Mouse (Mus musculus): ENCODE measurements around the gene Ehd3. TPM values are rescaled to one million over a fixed set of nuclear protein-coding genes. Genes with fewer than 3 reads are reported as not detected.
A peak's percentile ranks its signal among the peaks of the same experiment; 100 is the strongest.
"Not testable (repeated sequence)": the region's sequence is repeated elsewhere in the genome, so short reads cannot be mapped to it uniquely, and the experiment has no call there.

Ehd3 gene
- polyA plus RNA-seq, 1 experiment from 2014 or later, result 3.1 TPM

DNA sequence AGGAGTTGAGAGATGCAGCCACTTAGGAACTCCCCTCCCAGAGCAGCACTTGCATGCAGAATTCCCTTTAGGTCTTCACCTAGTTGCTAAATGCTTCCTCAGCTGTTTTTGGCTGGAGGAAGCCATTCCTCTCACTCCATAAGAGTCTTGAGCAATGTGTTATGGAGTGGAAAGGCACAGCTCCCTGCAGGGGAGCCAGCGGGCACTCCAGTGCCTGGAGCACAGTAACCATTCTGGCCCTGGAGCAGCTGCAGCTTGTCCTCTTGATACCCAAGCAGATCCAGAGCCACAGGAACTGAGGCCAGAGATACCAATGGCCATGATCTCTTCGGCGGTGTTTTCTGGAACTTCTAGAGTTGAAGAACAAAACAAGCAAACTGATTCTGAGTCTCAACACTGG, 32.7 kb downstream of the Ehd3 start:
- no peak for ATAC-seq (replicated peaks; ENCODE audit: extremely low read depth, insufficient read depth, low FRiP score)
- no peak overlapping the region for H3K27ac ChIP-seq (ENCODE audit: low read length)
- no peaks in the 10 kb centered on the region for H3K36me3 ChIP-seq (ENCODE audit: control insufficient read depth, insufficient read depth)
- no peak overlapping the region for H3K9ac ChIP-seq (ENCODE audit: low read length)
- no peak overlapping the region for H3K4me3 ChIP-seq (ENCODE audit: low read length)
- H3K27me3 ChIP-seq (ENCODE audit: control insufficient read depth, insufficient read depth, low read length), result no peaks in the 10 kb centered on the region
- H3K4me1 ChIP-seq (ENCODE audit: control insufficient read depth, insufficient read depth, low read length), result peaks cover 11% of the 10 kb centered on the region
- no peak overlapping the region for H3K4me2 ChIP-seq (ENCODE audit: low read depth, low read length)
- no peaks in the 10 kb centered on the region for H3K9me3 ChIP-seq (replicated peaks; ENCODE audit: control insufficient read depth, low read length)
- 86% methylated on average over 3 of the region's 3 CpGs for WGBS

GRCm38 (mm10) chr17:73837244-73837643, 33.3 kb downstream of the Ehd3 start:
- Histone ChIP-seq H3K36me3 (ENCODE audit: control insufficient read depth, insufficient read depth) (no peaks in the 10 kb centered on the region), H3K4me1 (ENCODE audit: control insufficient read depth, insufficient read depth, low read length) (peaks cover 11% of the 10 kb centered on the region), H3K27me3 (ENCODE audit: control insufficient read depth, insufficient read depth, low read length) (no peaks in the 10 kb centered on the region), H3K27ac (ENCODE audit: low read length) (no peak overlapping the region), H3K9me3 (replicated peaks; ENCODE audit: control insufficient read depth, low read length) (no peaks in the 10 kb centered on the region), H3K9ac (ENCODE audit: low read length) (no peak overlapping the region), H3K4me3 (ENCODE audit: low read length) (no peak overlapping the region), H3K4me2 (ENCODE audit: low read depth, low read length) (no peak overlapping the region)
- 75% methylated on average over 4 of the region's 4 CpGs for WGBS
- ATAC-seq (replicated peaks; ENCODE audit: extremely low read depth, insufficient read depth, low FRiP score), result no peak

GRCm38 (mm10) chr17:73839086-73839835, 35.3 kb downstream of the Ehd3 start:
- Histone ChIP-seq H3K4me1 (ENCODE audit: control insufficient read depth, insufficient read depth, low read length) (peaks cover 11% of the 10 kb centered on the region), H3K27me3 (ENCODE audit: control insufficient read depth, insufficient read depth, low read length) (no peaks in the 10 kb centered on the region), H3K4me3 (ENCODE audit: low read length) (no peak overlapping the region), H3K9me3 (replicated peaks; ENCODE audit: control insufficient read depth, low read length) (no peaks in the 10 kb centered on the region), H3K27ac (ENCODE audit: low read length) (peak overlapping the region; percentile 15; the same call in 1 of the 2 replicates), H3K9ac (ENCODE audit: low read length) (no peak overlapping the region), H3K36me3 (ENCODE audit: control insufficient read depth, insufficient read depth) (no peaks in the 10 kb centered on the region), H3K4me2 (ENCODE audit: low read depth, low read length) (no peak overlapping the region)
- 32% methylated on average over 3 of the region's 3 CpGs for WGBS
- no peak for ATAC-seq (replicated peaks; ENCODE audit: extremely low read depth, insufficient read depth, low FRiP score)

- not testable (repeated sequence) for H3K4me3 ChIP-seq (ENCODE audit: low read length); H3K9ac ChIP-seq (ENCODE audit: low read length); H3K4me2 ChIP-seq (ENCODE audit: low read depth, low read length); H3K9me3 ChIP-seq (replicated peaks; ENCODE audit: control insufficient read depth, low read length); H3K36me3 ChIP-seq (ENCODE audit: control insufficient read depth, insufficient read depth); H3K27me3 ChIP-seq (ENCODE audit: control insufficient read depth, insufficient read depth, low read length)
- Histone ChIP-seq H3K4me1 (ENCODE audit: control insufficient read depth, insufficient read depth, low read length) (peaks cover 11% of the 10 kb centered on the region), H3K27ac (ENCODE audit: low read length) (peak overlapping the region; percentile 15; the same call in 1 of the 2 replicates)
- ATAC-seq (replicated peaks; ENCODE audit: extremely low read depth, insufficient read depth, low FRiP score), result peak; percentile 69; the same call in 1 of the 2 replicates
- 3% methylated on average over 1 of the region's 1 CpGs for WGBS
Observed at GRCm38 (mm10) chr17:73839876-73840275, 35.9 kb downstream of the Ehd3 start.

DNA sequence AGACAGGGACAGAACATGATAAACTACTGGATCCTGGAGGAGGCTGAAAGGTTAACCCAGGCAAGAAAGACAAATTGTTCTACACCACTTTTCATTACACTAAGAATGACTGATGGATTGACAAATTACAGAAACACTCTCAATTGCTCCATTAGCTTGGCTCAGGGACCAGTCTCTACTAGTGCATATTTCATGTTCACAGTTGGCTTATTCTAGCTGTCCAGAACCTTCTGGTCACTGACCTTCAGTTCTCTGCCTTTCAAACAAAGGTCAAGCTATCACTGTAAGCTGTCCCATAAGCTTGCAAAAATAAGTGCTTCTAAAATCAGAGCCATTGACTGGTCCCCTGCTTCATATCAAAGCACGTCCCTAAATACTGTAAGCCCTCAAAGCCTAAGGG, 39.0 kb downstream of the Ehd3 start:
- H3K36me3 ChIP-seq (ENCODE audit: control insufficient read depth, insufficient read depth), result no peaks in the 10 kb centered on the region
- no peaks in the 10 kb centered on the region for H3K9me3 ChIP-seq (replicated peaks; ENCODE audit: control insufficient read depth, low read length)
- H3K27ac ChIP-seq (ENCODE audit: low read length), result no peak overlapping the region
- H3K9ac ChIP-seq (ENCODE audit: low read length), result no peak overlapping the region
- peaks cover 11% of the 10 kb centered on the region for H3K4me1 ChIP-seq (ENCODE audit: control insufficient read depth, insufficient read depth, low read length)
- no peak overlapping the region for H3K4me2 ChIP-seq (ENCODE audit: low read depth, low read length)
- ATAC-seq (replicated peaks; ENCODE audit: extremely low read depth, insufficient read depth, low FRiP score), result no peak
- no peak overlapping the region for H3K4me3 ChIP-seq (ENCODE audit: low read length)
- H3K27me3 ChIP-seq (ENCODE audit: control insufficient read depth, insufficient read depth, low read length), result no peaks in the 10 kb centered on the region
- 43% methylated on average over 1 of the region's 1 CpGs for WGBS

DNA sequence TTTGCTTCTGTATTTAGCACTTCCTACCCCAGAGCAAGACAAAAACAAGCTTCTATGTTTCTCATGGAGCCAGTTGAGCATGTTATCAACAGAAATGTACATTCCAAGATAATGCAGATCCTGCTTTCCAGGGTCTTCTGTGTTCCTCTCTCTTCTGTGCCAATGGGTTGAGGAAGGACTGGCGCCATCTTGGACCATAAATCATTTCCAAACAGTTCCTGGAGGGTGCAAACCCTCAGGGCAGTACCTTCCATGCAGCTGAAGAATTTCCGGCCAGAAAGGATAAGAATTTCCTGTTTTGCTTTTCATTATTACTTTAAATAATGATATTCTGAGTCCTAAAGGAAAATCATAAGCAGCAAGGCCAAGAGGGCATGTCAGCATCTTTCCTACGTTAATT, 41.7 kb downstream of the Ehd3 start:
- Histone ChIP-seq H3K4me3 (ENCODE audit: low read length) (no peak overlapping the region), H3K4me1 (ENCODE audit: control insufficient read depth, insufficient read depth, low read length) (no peaks in the 10 kb centered on the region), H3K36me3 (ENCODE audit: control insufficient read depth, insufficient read depth) (no peaks in the 10 kb centered on the region), H3K4me2 (ENCODE audit: low read depth, low read length) (no peak overlapping the region), H3K9me3 (replicated peaks; ENCODE audit: control insufficient read depth, low read length) (no peaks in the 10 kb centered on the region), H3K27ac (ENCODE audit: low read length) (no peak overlapping the region), H3K9ac (ENCODE audit: low read length) (no peak overlapping the region), H3K27me3 (ENCODE audit: control insufficient read depth, insufficient read depth, low read length) (no peaks in the 10 kb centered on the region)
- no peak for ATAC-seq (replicated peaks; ENCODE audit: extremely low read depth, insufficient read depth, low FRiP score)
- WGBS, result 65% methylated on average over 3 of the region's 3 CpGs

- Histone ChIP-seq H3K27me3 (ENCODE audit: control insufficient read depth, insufficient read depth, low read length) (no peaks in the 10 kb centered on the region), H3K36me3 (ENCODE audit: control insufficient read depth, insufficient read depth) (no peaks in the 10 kb centered on the region), H3K4me2 (ENCODE audit: low read depth, low read length) (no peak overlapping the region), H3K27ac (ENCODE audit: low read length) (no peak overlapping the region), H3K4me1 (ENCODE audit: control insufficient read depth, insufficient read depth, low read length) (no peaks in the 10 kb centered on the region; the same call in 1 of the 2 replicates), H3K4me3 (ENCODE audit: low read length) (no peak overlapping the region), H3K9me3 (replicated peaks; ENCODE audit: control insufficient read depth, low read length) (no peaks in the 10 kb centered on the region), H3K9ac (ENCODE audit: low read length) (no peak overlapping the region)
- WGBS, result 74% methylated on average over 1 of the region's 1 CpGs
- no peak for ATAC-seq (replicated peaks; ENCODE audit: extremely low read depth, insufficient read depth, low FRiP score)
Observed at GRCm38 (mm10) chr17:73847399-73847798, 43.5 kb downstream of the Ehd3 start.

DNA sequence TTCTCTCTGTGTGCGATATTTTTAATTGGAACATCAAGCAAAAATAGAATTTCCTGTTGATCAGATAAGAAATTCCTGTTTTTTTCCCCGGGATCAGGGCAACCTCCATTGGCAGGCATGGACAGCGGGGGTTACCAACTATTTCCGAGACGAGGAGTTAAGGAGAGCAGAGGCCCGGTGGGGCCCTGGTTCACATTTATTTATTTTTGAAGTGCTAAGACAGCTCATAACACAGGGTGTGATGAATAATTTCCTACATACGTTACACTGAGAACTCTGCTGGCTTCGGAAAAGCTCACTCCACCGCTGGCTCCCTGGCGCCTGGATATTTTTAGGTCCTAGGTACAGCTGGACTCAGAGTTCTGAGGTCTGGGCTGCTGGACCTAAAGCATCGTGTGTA, 49.1 kb downstream of the Ehd3 start:
- ATAC-seq (replicated peaks; ENCODE audit: extremely low read depth, insufficient read depth, low FRiP score), result 0 out of 2 replicates have a peak, but pooled peaks have one; percentile 18
- 45% methylated on average over 11 of the region's 11 CpGs for WGBS

GRCm38 (mm10) chr17:73853717-73854116, 49.8 kb downstream of the Ehd3 start:
- H3K4me1 ChIP-seq (ENCODE audit: control insufficient read depth, insufficient read depth, low read length), result peaks cover 3% of the 10 kb centered on the region
- no peak overlapping the region for H3K9ac ChIP-seq (ENCODE audit: low read length)
- no peaks in the 10 kb centered on the region for H3K27me3 ChIP-seq (ENCODE audit: control insufficient read depth, insufficient read depth, low read length)
- H3K4me3 ChIP-seq (ENCODE audit: low read length), result no peak overlapping the region
- H3K4me2 ChIP-seq (ENCODE audit: low read depth, low read length), result no peak overlapping the region
- 67% methylated on average over 4 of the region's 4 CpGs for WGBS
- no peak overlapping the region for H3K27ac ChIP-seq (ENCODE audit: low read length)
- peaks cover 3% of the 10 kb centered on the region; the same call in 1 of the 2 replicates for H3K9me3 ChIP-seq (replicated peaks; ENCODE audit: control insufficient read depth, low read length)
- no peak for ATAC-seq (replicated peaks; ENCODE audit: extremely low read depth, insufficient read depth, low FRiP score)
- H3K36me3 ChIP-seq (ENCODE audit: control insufficient read depth, insufficient read depth), result no peaks in the 10 kb centered on the region

More for the DNA sequence above, 49.1 kb downstream of the Ehd3 start:
- Histone ChIP-seq H3K4me1 (ENCODE audit: control insufficient read depth, insufficient read depth, low read length) (peaks cover 3% of the 10 kb centered on the region), H3K27ac (ENCODE audit: low read length) (no peak overlapping the region), H3K27me3 (ENCODE audit: control insufficient read depth, insufficient read depth, low read length) (no peaks in the 10 kb centered on the region), H3K36me3 (ENCODE audit: control insufficient read depth, insufficient read depth) (no peaks in the 10 kb centered on the region), H3K4me3 (ENCODE audit: low read length) (no peak overlapping the region), H3K9me3 (replicated peaks; ENCODE audit: control insufficient read depth, low read length) (peaks cover 3% of the 10 kb centered on the region; the same call in 1 of the 2 replicates), H3K9ac (ENCODE audit: low read length) (no peak overlapping the region), H3K4me2 (ENCODE audit: low read depth, low read length) (no peak overlapping the region)
